ENCODE assay signal across 26 mouse cellular contexts in genomic region chrX:36976272-36976671, GRCm38 (mm10). TPM values are rescaled to one million over a fixed set of nuclear protein-coding genes. Genes with fewer than 3 reads are reported as not detected.
DNase-seq lines count a peak whose midpoint lies in the region; ATAC-seq and TF ChIP-seq lines count a peak whose summit lies in the region.
"Had no signal": no experiment of that assay in that cellular context is flagged by ENCODE, and none has a peak within 500 bp of the region (broad histone marks: within the 10 kb centered on the region; RNA-seq: fewer than 3 reads in every experiment).

No protein-coding gene starts in this region.

- TF ChIP-seq EP300 in heart, adult 2 months (IDR thresholded peaks at IDR 0.05; ENCODE audit: insufficient read depth, low read depth, low read length), result no peak
- no peak for TF ChIP-seq EP300 in heart, postnatal 0 days (IDR thresholded peaks at IDR 0.05; ENCODE audit: low read depth)

- intact Hi-C loops in heart, adult 2 months (cut with DNase I), result no loop called here
- intact Hi-C loops in heart, postnatal 25 days (cut with DNase I), result no loop called here

- no peaks in the 10 kb centered on the region; the same call in 1 of the 2 replicates for H3K36me3 ChIP-seq in heart, adult 2 months (ENCODE audit: control insufficient read depth, insufficient read depth, low read length)
- H3K36me3 ChIP-seq in heart, embryonic 11.5 days (ENCODE audit: control insufficient read depth, insufficient read depth, low read length), result no peaks in the 10 kb centered on the region
- no peaks in the 10 kb centered on the region for H3K36me3 ChIP-seq in heart, postnatal 0 days (replicated peaks; ENCODE audit: control insufficient read depth, insufficient read depth, low read length)
- H3K36me3 ChIP-seq: embryonic facial prominence, embryonic 13.5 days; forebrain, embryonic 10.5 days; forebrain, embryonic 15.5 days; midbrain, embryonic 13.5 days had no signal

- peaks cover 4% of the 10 kb centered on the region for H3K4me1 ChIP-seq in heart, adult 2 months (ENCODE audit: control insufficient read depth, insufficient read depth, low read length)
- no peaks in the 10 kb centered on the region for H3K4me1 ChIP-seq in heart, embryonic 11.5 days (ENCODE audit: control insufficient read depth, insufficient read depth, low read length)
- peaks cover 6% of the 10 kb centered on the region; the same call in 1 of the 2 replicates for H3K4me1 ChIP-seq in heart, postnatal 0 days (ENCODE audit: control insufficient read depth, insufficient read depth)
- H3K4me1 ChIP-seq: embryonic facial prominence, embryonic 13.5 days; forebrain, embryonic 10.5 days; forebrain, embryonic 15.5 days; midbrain, embryonic 13.5 days; neural tube, embryonic 13.5 days had no signal

- no peak for ATAC-seq in heart, embryonic 11.5 days (replicated peaks; ENCODE audit: insufficient number of reproducible peaks, low FRiP score, low TSS enrichment)
- no peak for ATAC-seq in heart, postnatal 0 days (ENCODE audit: insufficient read depth, low read depth)
- ATAC-seq: forebrain, embryonic 15.5 days; intestine, postnatal 0 days; midbrain, embryonic 13.5 days; Patski had no signal

- no peaks in the 10 kb centered on the region for H3K9me3 ChIP-seq in heart, embryonic 11.5 days (replicated peaks; ENCODE audit: control insufficient read depth, low read length)
- no peaks in the 10 kb centered on the region for H3K9me3 ChIP-seq in heart, postnatal 0 days (replicated peaks; ENCODE audit: control insufficient read depth, low read length)
- H3K9me3 ChIP-seq: embryonic facial prominence, embryonic 13.5 days; forebrain, embryonic 10.5 days; forebrain, embryonic 15.5 days; midbrain, embryonic 13.5 days; neural tube, embryonic 13.5 days had no signal

- TF ChIP-seq CTCF in heart, adult 2 months (IDR thresholded peaks at IDR 0.05), result no peak
- no peak for TF ChIP-seq CTCF in heart, postnatal 0 days (IDR thresholded peaks at IDR 0.05; ENCODE audit: low read depth)

- no peak for TF ChIP-seq POLR2A in heart, adult 2 months (IDR thresholded peaks at IDR 0.05; ENCODE audit: insufficient read depth, low read depth, low read length)

- H3K27me3 ChIP-seq in heart, adult 2 months (ENCODE audit: control insufficient read depth, insufficient read depth, low read length), result no peaks in the 10 kb centered on the region
- no peaks in the 10 kb centered on the region for H3K27me3 ChIP-seq in heart, embryonic 11.5 days (ENCODE audit: control insufficient read depth, insufficient read depth, low read length)
- no peaks in the 10 kb centered on the region for H3K27me3 ChIP-seq in heart, postnatal 0 days (ENCODE audit: control insufficient read depth, insufficient read depth, low read length)
- H3K27me3 ChIP-seq: embryonic facial prominence, embryonic 13.5 days; forebrain, embryonic 15.5 days; midbrain, embryonic 13.5 days; neural tube, embryonic 13.5 days had no signal

- no peaks in the 10 kb centered on the region for H3K79me2 ChIP-seq in heart, adult 2 months (replicated peaks; ENCODE audit: control insufficient read depth, insufficient read depth, low read length)

- WGBS in heart, adult 2 months, result 73% methylated on average over 4 of the region's 4 CpGs
- 90% methylated on average over 4 of the region's 4 CpGs for WGBS in heart, embryonic 11.5 days (ENCODE audit: insufficient replicate concordance)
- 73% methylated on average over 4 of the region's 4 CpGs for WGBS in heart, postnatal 0 days

- H3K27ac ChIP-seq in heart, adult 2 months, result peak overlapping the region; percentile 15; the same call in 1 of the 2 replicates
- H3K27ac ChIP-seq in heart, embryonic 11.5 days (ENCODE audit: low read depth, low read length), result no peak overlapping the region
- peak overlapping the region; percentile 83 for H3K27ac ChIP-seq in heart, postnatal 0 days (ENCODE audit: low read depth)
- H3K27ac ChIP-seq: embryonic facial prominence, embryonic 13.5 days; forebrain, embryonic 10.5 days; forebrain, embryonic 15.5 days; hindbrain, embryonic 14.5 days; macrophage; midbrain, embryonic 13.5 days; neural tube, embryonic 13.5 days had no signal

- H3K4me3 ChIP-seq in heart, adult 2 months, result no peak overlapping the region
- H3K4me3 ChIP-seq in heart, embryonic 11.5 days (ENCODE audit: low read depth, low read length), result no peak overlapping the region
- H3K4me3 ChIP-seq in heart, postnatal 0 days (ENCODE audit: low read depth, low read length), result no peak overlapping the region
- H3K4me3 ChIP-seq: embryonic facial prominence, embryonic 13.5 days; forebrain, embryonic 10.5 days; forebrain, embryonic 15.5 days; midbrain, embryonic 13.5 days; neural tube, embryonic 13.5 days had no signal

- no peak overlapping the region for H3K9ac ChIP-seq in heart, adult 2 months (ENCODE audit: low read depth, low read length)
- no peak overlapping the region for H3K9ac ChIP-seq in heart, embryonic 11.5 days (ENCODE audit: low read depth, low read length)
- H3K9ac ChIP-seq in heart, postnatal 0 days (replicated peaks; ENCODE audit: low read depth, low read length), result no peak overlapping the region
- H3K9ac ChIP-seq: embryonic facial prominence, embryonic 13.5 days; forebrain, embryonic 15.5 days; hindbrain, embryonic 14.5 days; midbrain, embryonic 13.5 days; neural tube, embryonic 13.5 days had no signal

- peak; percentile 21 for DNase-seq in cerebellum, adult 9-10 months
- DNase-seq in cerebellum, postnatal 4 days (ENCODE audit: low spot score in 2 of 2), result no peak
- DNase-seq in heart, adult 2 months, result no peak
- no peak for DNase-seq in heart, postnatal 0 days (ENCODE audit: low spot score)
- no peak for DNase-seq in heart, postnatal 25 days (ENCODE audit: low spot score)
- peak; percentile 6 for DNase-seq in lung, postnatal 10 days
- DNase-seq in lung, adult 18-20 months, result no peak
- DNase-seq: cerebellum, adult 18-20 months; cerebellum, postnatal 36 days; gastrocnemius, postnatal 10 days; kidney, adult 9 months; kidney, postnatal 10 days; right cerebral cortex, postnatal 4 days; thymus, adult 2 months; thymus, postnatal 36 days had no signal

- no peak overlapping the region for H3K4me2 ChIP-seq in heart, embryonic 11.5 days
- H3K4me2 ChIP-seq in heart, postnatal 0 days (ENCODE audit: low read depth, low read length), result no peak overlapping the region
- H3K4me2 ChIP-seq: embryonic facial prominence, embryonic 13.5 days; forebrain, embryonic 15.5 days; hindbrain, embryonic 14.5 days; liver, embryonic 11.5 days; midbrain, embryonic 13.5 days; neural tube, embryonic 13.5 days had no signal

RNA-seq across cellular contexts. Expression of gene Sept6, which starts 15.3 kb away (rescaled TPM):
- total RNA-seq in heart, adult 2 months (2021), result 1 to 10 TPM; 5.5 to 6.9 TPM
- 3.8 and 4.0 TPM in 2 replicates for polyA plus RNA-seq in heart, adult 2 months (2012; rRNA removed)
- polyA plus RNA-seq in heart, embryonic 11.5 days (2014; fragmentation: Nextera tagmentation; extraction: Ambion mirVana), result 24.8 and 25.5 TPM in 2 replicates
- 53.1 and 73.5 TPM in 2 replicates for total RNA-seq in heart, postnatal 0 days (2014; rRNA removed; ENCODE audit: low replicate concordance)
- 22.1 and 22.3 TPM in 2 replicates for polyA plus RNA-seq in heart, postnatal 0 days (2015; fragmentation: Nextera tagmentation; extraction: Ambion mirVana)
- total RNA-seq in heart, postnatal 25 days (2021), result 1 to 10 TPM; 4.6 to 5.4 TPM

Comparison
In these comparisons a context has a peak if more than half of its experiments do, and no peak if none do; other contexts are left out.
1. DNase-seq: peak in cerebellum, adult 9-10 months (single experiment) and lung, postnatal 10 days (single experiment); none in cerebellum, postnatal 4 days (0 of 2), heart, adult 2 months (0 of 2), heart, postnatal 0 days (single experiment), heart, postnatal 25 days (single experiment) and lung, adult 18-20 months (0 of 2).